Mouse (Mus musculus) MEL (cell line): ENCODE data around the gene Gm13124. TPM values are rescaled to one million over a fixed set of nuclear protein-coding genes. Genes with fewer than 3 reads are reported as not detected.

Experiments
- DNase-seq: peaks from one replicate; pipeline ENCODE4 v3.0.0; 2011; ENCODE audit warnings: low read depth, low spot score
- H3K27ac ChIP-seq: 2 replicates; pipeline ENCODE4 v1.5.1; 2012; ENCODE audit warnings: low read depth, mild to moderate bottlenecking, control low read depth, low read length, moderate library complexity; ENCODE audit not compliant: control insufficient read depth
- H3K27me3 ChIP-seq, 2 experiments: fragments of 150-350 bp in 1 of 2; sonication (generic) in 1 of 2; 2 replicates each; pipeline ENCODE4 v1.6.1; 2012; ENCODE audit warnings: low read length in 2 of 2, mild to moderate bottlenecking in 2 of 2, improper control_type of control experiment in 1 of 2, moderate library complexity in 1 of 2; ENCODE audit not compliant: insufficient read depth in 2 of 2, control insufficient read depth in 1 of 2
- H3K36me3 ChIP-seq, 2 experiments: 2 replicates each; pipeline ENCODE4 v1.6.1; 2012 to 2014; ENCODE audit warnings: low read length in 2 of 2, improper control_type of control experiment in 1 of 2, inconsistent platforms in 1 of 2, mild to moderate bottlenecking in 1 of 2; ENCODE audit not compliant: insufficient read depth in 2 of 2, control insufficient read depth in 1 of 2
- H3K4me1 ChIP-seq, 2 experiments: fragments of 150-350 bp in 1 of 2; sonication (generic) in 1 of 2; 2 replicates each; pipeline ENCODE4 v1.6.1; 2012; ENCODE audit warnings: low read length in 2 of 2, improper control_type of control experiment in 1 of 2, mild to moderate bottlenecking in 1 of 2; ENCODE audit not compliant: insufficient read depth in 2 of 2, control insufficient read depth in 1 of 2
- H3K4me3 ChIP-seq, 2 experiments: fragments of 150-350 bp in 1 of 2; sonication (generic) in 1 of 2; 2 replicates each; pipeline ENCODE4 v1.5.1; 2012; ENCODE audit warnings: low read depth in 2 of 2, low read length in 2 of 2, mild to moderate bottlenecking in 2 of 2, moderate library complexity in 2 of 2, control low read depth in 1 of 2, improper control_type of control experiment in 1 of 2; ENCODE audit not compliant: control insufficient read depth in 1 of 2, insufficient read depth in 1 of 2
- H3K79me2 ChIP-seq: 2 replicates; pipeline ENCODE4 v1.6.1; 2012; ENCODE audit warnings: mild to moderate bottlenecking, low read length, moderate library complexity; ENCODE audit not compliant: control insufficient read depth, poor library complexity, insufficient read depth
- H3K9ac ChIP-seq: 2 replicates; pipeline ENCODE4 v1.6.1; 2012; ENCODE audit warnings: low read depth, mild to moderate bottlenecking, control low read depth, low read length, moderate library complexity; ENCODE audit not compliant: control insufficient read depth, poor library complexity, severe bottlenecking
- H3K9me3 ChIP-seq: fragments of 150-350 bp; sonication (generic); replicated peaks from 2 replicates; pipeline ENCODE4 v1.6.1; 2012; ENCODE audit warnings: mild to moderate bottlenecking, low read length, improper control_type of control experiment, moderate library complexity; ENCODE audit not compliant: insufficient read depth
- CHD1 ChIP-seq: IDR thresholded peaks from 2 replicates; pipeline ENCODE4 v1.6.1; 2012; ENCODE audit warnings: low read depth, mild to moderate bottlenecking, inconsistent platforms, low read length, improper control_type of control experiment
- CHD2 ChIP-seq: IDR thresholded peaks from 2 replicates; pipeline ENCODE4 v1.6.1; 2011; ENCODE audit warnings: low read length, improper control_type of control experiment
- E2F4 ChIP-seq: IDR thresholded peaks from 2 replicates; pipeline ENCODE4 v1.6.1; 2011; ENCODE audit warnings: low read depth, low read length, improper control_type of control experiment, borderline replicate concordance
- ELF1 ChIP-seq: IDR thresholded peaks from 2 replicates; pipeline ENCODE4 v1.6.1; 2014; ENCODE audit warnings: low read depth, mild to moderate bottlenecking, inconsistent platforms, low read length, improper control_type of control experiment, moderate library complexity
- EP300 ChIP-seq, 2 experiments: IDR thresholded peaks; 2 replicates each; pipeline ENCODE4 v1.6.1; 2011; ENCODE audit warnings: improper control_type of control experiment in 2 of 2, low read length in 2 of 2, low read depth in 1 of 2, mild to moderate bottlenecking in 1 of 2
- GABPA ChIP-seq: IDR thresholded peaks from 2 replicates; pipeline ENCODE4 v1.6.1; 2012; ENCODE audit warnings: low read depth, mild to moderate bottlenecking, inconsistent platforms, low read length, improper control_type of control experiment, moderate library complexity
- HCFC1 ChIP-seq: IDR thresholded peaks from 2 replicates; pipeline ENCODE4 v1.6.1; 2012; ENCODE audit warnings: low read depth, mild to moderate bottlenecking, inconsistent platforms, low read length, improper control_type of control experiment, moderate library complexity
- JUND ChIP-seq: IDR thresholded peaks from 2 replicates; pipeline ENCODE4 v1.6.1; 2011; ENCODE audit warnings: low read depth, mild to moderate bottlenecking, improper control_type of control experiment, low read length
- KAT2A ChIP-seq: conservative IDR thresholded peaks from 2 replicates; pipeline ENCODE4 v1.6.1; 2012; ENCODE audit warnings: low read depth, low read length, improper control_type of control experiment, inconsistent platforms
- MAFK ChIP-seq: IDR thresholded peaks from 2 replicates; pipeline ENCODE4 v1.6.1; 2011; ENCODE audit warnings: low read depth, mild to moderate bottlenecking, low read length, improper control_type of control experiment, borderline replicate concordance
- MAX ChIP-seq: IDR thresholded peaks from 2 replicates; pipeline ENCODE4 v1.6.1; 2011; ENCODE audit warnings: low read length, improper control_type of control experiment
- MEF2A ChIP-seq: IDR thresholded peaks from 2 replicates; pipeline ENCODE4 v1.6.1; 2014; ENCODE audit warnings: low read depth, mild to moderate bottlenecking, inconsistent platforms, low read length, improper control_type of control experiment; ENCODE audit not compliant: poor library complexity, insufficient replicate concordance, severe bottlenecking; ENCODE audit errors: extremely low read depth
- MYC ChIP-seq: IDR thresholded peaks from 2 replicates; pipeline ENCODE4 v1.6.1; 2011; ENCODE audit warnings: low read depth, mild to moderate bottlenecking, low read length, improper control_type of control experiment, moderate library complexity
- NRF1 ChIP-seq: IDR thresholded peaks from 2 replicates; pipeline ENCODE4 v1.6.1; 2014; ENCODE audit warnings: low read depth, mild to moderate bottlenecking, inconsistent platforms, low read length, improper control_type of control experiment, moderate library complexity; ENCODE audit not compliant: poor library complexity, insufficient read depth, severe bottlenecking
- POLR2A ChIP-seq, 2 experiments: IDR thresholded peaks; 2 replicates each; pipeline ENCODE4 v1.6.1; 2011 to 2012; ENCODE audit warnings: low read length in 2 of 2, mild to moderate bottlenecking in 2 of 2, control low read depth in 1 of 2, improper control_type of control experiment in 1 of 2, low read depth in 1 of 2, moderate library complexity in 1 of 2; ENCODE audit not compliant: control insufficient read depth in 1 of 2, insufficient read depth in 1 of 2, poor library complexity in 1 of 2
- POLR2AphosphoS5 ChIP-seq: IDR thresholded peaks from 2 replicates; pipeline ENCODE4 v1.6.1; 2012; ENCODE audit warnings: low read depth, borderline replicate concordance, mild to moderate bottlenecking, inconsistent platforms, low read length, moderate library complexity, mixed read lengths
- SIN3A ChIP-seq: IDR thresholded peaks from 2 replicates; pipeline ENCODE4 v1.6.1; 2012; ENCODE audit warnings: low read length, improper control_type of control experiment, inconsistent platforms
- TBP ChIP-seq: IDR thresholded peaks from 2 replicates; pipeline ENCODE4 v1.8.0; 2011; ENCODE audit warnings: low read depth, low read length, improper control_type of control experiment
- ZMIZ1 ChIP-seq: IDR thresholded peaks from 2 replicates; pipeline ENCODE4 v1.6.1; 2012; ENCODE audit warnings: low read depth, mild to moderate bottlenecking, inconsistent platforms, low read length, improper control_type of control experiment, moderate library complexity
- ZNF384 ChIP-seq: IDR thresholded peaks from 2 replicates; pipeline ENCODE4 v1.6.1; 2012; ENCODE audit warnings: low read depth, mild to moderate bottlenecking, inconsistent platforms, low read length, improper control_type of control experiment
- polyA plus RNA-seq, 2 experiments: library from polyadenylated mRNA; stranded (reverse) in 1 of 2; unstranded in 1 of 2; fragments of >175 nt in 1 of 2; fragments of >200 nt in 1 of 2; gene quantifications; 2 replicates each; pipeline versions ENCODE4 v1.2.1 to v1.2.4; 2012; ENCODE audit warnings: low replicate concordance in 2 of 2, low read depth in 1 of 2; ENCODE audit not compliant: insufficient read length in 2 of 2, insufficient read depth in 1 of 2, missing spikeins in 1 of 2
- total RNA-seq: library from RNA; depleted of rRNA; stranded (reverse); fragments of 300-350 nt; gene quantifications from 2 replicates; pipeline ENCODE4 v1.2.3, GENCODE M21; 2012; rRNA removed

Gene Gm13124
- total RNA-seq (not detected in 2 replicates), polyA plus RNA-seq (not detected)

DNA sequence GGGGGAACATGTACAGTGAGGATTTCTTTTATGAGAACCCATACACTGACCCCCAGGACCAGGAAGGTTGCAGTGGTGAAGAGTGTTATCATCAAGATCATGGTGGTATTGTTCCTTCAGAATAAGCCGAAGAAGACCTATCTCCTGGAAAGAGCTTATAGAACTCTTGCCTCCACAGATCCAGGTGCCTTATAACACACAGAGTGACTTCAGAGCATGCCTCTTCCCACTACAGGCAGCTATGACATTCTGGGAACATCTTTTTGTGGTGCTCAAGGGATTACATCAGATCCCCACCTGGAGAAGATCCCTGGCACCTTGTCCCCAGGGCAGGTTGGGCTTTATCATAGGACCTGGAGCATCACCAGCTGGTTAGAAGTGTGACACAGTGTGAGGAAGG lies at the start of gene Gm13124:
TSS of gene Gm13124 (minus strand) at position 101 of the 400 bp plus-strand sequence.
- H3K27ac ChIP-seq, result no peak within 1 kb of the TSS
- no peaks in the 10 kb centered on the region for H3K36me3 ChIP-seq
- H3K9ac ChIP-seq, result no peak within 1 kb of the TSS
- no peak for DNase-seq
- H3K4me1 ChIP-seq, result no peaks in the 10 kb centered on the region
- H3K4me3 ChIP-seq, result no peak within 1 kb of the TSS
- TF ChIP-seq MAX (no peak), MEF2A (no peak), MAFK (no peak), MYC (no peak), GABPA (no peak), E2F4 (no peak), SIN3A (no peak), CHD1 (no peak), JUND (no peak), HCFC1 (no peak), CHD2 (no peak), KAT2A (no peak), POLR2A (IDR thresholded peaks at IDR 0.05; ENCODE audit: control insufficient read depth in 1 of 2, insufficient read depth in 1 of 2, low read depth in 1 of 2, low read length in 2 of 2, poor library complexity in 1 of 2) (no peak), TBP (no peak)
- no peaks in the 10 kb centered on the region for H3K27me3 ChIP-seq
- no peaks in the 10 kb centered on the region for H3K9me3 ChIP-seq
- H3K79me2 ChIP-seq, result no peaks in the 10 kb centered on the region

GRCm38 (mm10) chr4:144614586-144614985 lies 49.7 kb upstream of the Gm13124 start:
- TF ChIP-seq ZMIZ1, result no peak
- no peak for TF ChIP-seq JUND
- TF ChIP-seq ELF1, result no peak
- TF ChIP-seq EP300 (IDR thresholded peaks at IDR 0.05; ENCODE audit: low read depth in 1 of 2, low read length in 2 of 2), result no peak
- TF ChIP-seq TBP, result no peak
- no peak for TF ChIP-seq POLR2A (IDR thresholded peaks at IDR 0.05; ENCODE audit: control insufficient read depth in 1 of 2, insufficient read depth in 1 of 2, low read depth in 1 of 2, low read length in 2 of 2, poor library complexity in 1 of 2)
- no peak for TF ChIP-seq POLR2AphosphoS5
- no peak for TF ChIP-seq ZNF384
- no peak for TF ChIP-seq NRF1
- Histone ChIP-seq H3K27me3 (no peaks in the 10 kb centered on the region), H3K9me3 (no peaks in the 10 kb centered on the region), H3K27ac (no peak overlapping the region), H3K36me3 (no peaks in the 10 kb centered on the region), H3K79me2 (no peaks in the 10 kb centered on the region), H3K4me1 (no peaks in the 10 kb centered on the region), H3K4me3 (no peak overlapping the region), H3K9ac (no peak overlapping the region)
- no peak for DNase-seq
